Mouse (Mus musculus) gastrocnemius, postnatal 4 days (tissue): ENCODE measurements around the gene Zbed5. TPM values are rescaled to one million over a fixed set of nuclear protein-coding genes. Genes with fewer than 3 reads are reported as not detected.
"Not testable (repeated sequence)": the region's sequence is repeated elsewhere in the genome, so short reads cannot be mapped to it uniquely, and the experiment has no call there.

ENCODE experiments used
- DNase-seq, 2 experiments: peaks; one replicate each; pipeline ENCODE4 v3.0.0; 2021 to 2022; ENCODE audit warnings: low spot score in 2 of 2, mixed read lengths in 2 of 2
- long read RNA-seq, 2 experiments: library from polyadenylated mRNA; stranded (forward); transcript quantifications; one replicate each; pipeline ENCODE4 v2.0.0; 2021
- total RNA-seq, 2 experiments: library from RNA; stranded (reverse); gene quantifications; 2 replicates each; pipeline ENCODE4 v1.2.3; 2021

Gene Zbed5
- 1 to 10 TPM; 1.5 to 2.0 TPM for total RNA-seq
- long read RNA-seq, experiment 1, partial matches to known transcripts: 0 of 1 reads
- long read RNA-seq, experiment 1, other reads (novel, unspliced or antisense): 0 of 1 reads
- long read RNA-seq, experiment 2, partial matches to known transcripts: 0 of 1 reads
- long read RNA-seq, experiment 2, other reads (novel, unspliced or antisense): 0 of 1 reads

DNA sequence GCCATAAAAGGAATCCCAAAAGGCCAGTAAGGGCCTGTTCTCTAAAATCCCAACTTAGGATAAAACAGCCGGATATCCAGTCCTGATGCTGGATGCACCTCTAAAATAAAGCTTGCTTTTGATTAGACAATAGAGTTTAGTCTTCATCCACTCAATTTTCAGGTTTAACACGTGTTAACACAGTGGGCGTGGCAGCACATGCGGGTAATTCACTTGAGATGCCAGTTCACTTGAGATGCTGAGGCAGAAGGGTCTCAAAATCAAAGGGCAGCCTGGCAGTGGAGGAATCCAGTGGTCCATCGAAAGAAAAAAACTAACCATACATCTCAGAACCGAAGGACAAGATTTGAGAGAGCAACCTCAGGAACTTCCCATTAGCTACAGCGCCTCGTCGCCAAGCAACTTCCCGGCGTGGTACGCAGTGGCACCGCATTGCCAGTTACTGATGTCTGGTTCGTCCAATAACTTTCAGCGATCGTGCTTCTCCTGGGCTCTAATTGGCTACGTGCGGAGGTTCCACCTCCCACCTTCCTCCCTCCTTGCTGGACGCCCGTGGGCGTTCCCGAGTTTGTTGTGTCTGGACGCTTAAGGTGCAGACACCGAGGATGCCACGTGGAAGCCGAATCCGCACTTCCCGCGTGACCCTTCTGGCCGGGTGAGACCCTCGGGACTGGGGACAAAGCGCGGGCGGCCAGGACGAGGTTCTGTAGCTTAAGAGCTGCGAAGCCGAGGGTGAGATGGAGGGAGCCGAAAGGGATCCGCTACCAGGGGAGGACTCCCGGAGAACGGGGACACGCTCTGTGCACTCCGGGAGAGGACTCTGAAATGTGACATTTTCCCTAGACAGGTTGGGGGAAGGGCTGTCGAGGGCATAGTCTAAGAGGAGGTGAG lies at the start of gene Zbed5:
Zbed5 (plus strand) TSS at position 526 of the 891 bp plus-strand sequence.
- DNase-seq: peak; percentile 48 to 82

DNA sequence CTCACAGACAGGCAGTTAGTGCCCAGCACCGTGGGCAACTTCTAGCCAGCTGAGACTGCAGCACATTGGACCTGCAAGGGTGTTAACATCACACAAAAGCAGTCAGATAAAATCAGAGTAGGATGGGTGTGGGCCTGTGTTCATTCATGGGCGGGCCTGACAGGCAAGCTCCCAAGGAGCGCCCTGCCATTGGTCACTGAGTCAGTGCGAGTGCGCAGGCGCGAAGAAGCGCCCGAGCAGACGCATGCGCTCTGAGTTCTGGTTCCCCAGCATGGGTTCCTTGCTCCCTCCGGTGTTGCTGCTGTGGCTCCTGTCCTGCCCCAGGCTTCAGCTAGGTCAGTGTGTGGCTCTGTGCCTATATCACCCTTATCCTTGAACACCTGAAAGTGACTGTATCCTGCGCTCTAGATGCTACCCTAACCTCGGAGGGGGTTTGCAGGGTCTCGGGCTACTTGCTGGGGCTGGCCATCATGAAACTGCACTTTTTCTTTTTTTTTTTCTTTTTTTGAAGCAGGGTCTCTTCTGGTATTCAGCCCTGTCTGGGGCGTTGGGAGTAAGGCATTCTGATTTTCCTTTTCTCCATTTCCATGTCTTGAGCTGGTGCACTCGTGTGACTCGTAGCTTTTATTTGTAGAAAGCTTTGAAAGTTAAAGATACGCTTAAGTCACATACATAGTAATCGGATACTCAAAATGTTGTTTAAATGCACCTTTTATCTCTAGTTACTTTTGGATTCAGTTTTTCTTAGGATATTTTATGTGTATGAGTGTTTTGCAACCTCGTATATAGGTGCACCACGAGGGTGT lies 48.6 kb upstream of the Zbed5 start, which contains the start of gene Sumf2:
Sumf2 (plus strand) TSS at position 235 of the 806 bp plus-strand sequence.
- DNase-seq: peak; percentile 93 to 94

DNA sequence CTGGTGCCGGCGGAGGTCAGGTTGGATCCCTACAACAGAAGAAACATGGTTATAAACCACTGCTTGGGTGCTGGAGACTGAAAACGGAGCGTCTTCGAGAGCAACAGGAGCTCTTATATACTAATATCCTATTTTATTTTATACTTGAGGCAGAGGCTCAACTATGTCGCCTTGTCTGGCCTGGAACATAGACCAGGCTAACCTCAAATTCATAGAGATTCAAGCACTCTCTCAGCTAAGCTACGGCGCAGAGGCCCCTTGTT lies 48.0 kb upstream of the Zbed5 start:
- DNase-seq: no peak

DNA sequence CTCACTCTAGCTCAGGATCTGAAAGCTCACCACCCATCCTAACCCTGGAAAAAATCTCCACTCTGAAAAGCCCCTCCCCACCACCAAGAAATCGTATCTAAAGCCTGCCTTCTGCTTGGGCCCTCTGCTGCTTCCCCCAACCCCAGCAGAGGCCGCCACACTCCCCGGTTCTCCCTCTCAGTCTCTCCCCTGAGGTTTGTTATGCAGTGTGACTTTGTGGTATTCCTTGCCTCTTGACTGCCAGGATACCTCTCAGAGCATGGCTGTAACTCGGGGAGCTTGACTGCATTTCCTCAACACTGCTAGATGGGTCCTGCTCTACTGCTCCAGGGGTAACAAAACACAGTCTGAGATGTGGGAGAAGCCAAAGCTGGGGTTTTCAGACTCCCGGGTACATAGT lies 40.4 kb upstream of the Zbed5 start:
- no peak for DNase-seq

DNA sequence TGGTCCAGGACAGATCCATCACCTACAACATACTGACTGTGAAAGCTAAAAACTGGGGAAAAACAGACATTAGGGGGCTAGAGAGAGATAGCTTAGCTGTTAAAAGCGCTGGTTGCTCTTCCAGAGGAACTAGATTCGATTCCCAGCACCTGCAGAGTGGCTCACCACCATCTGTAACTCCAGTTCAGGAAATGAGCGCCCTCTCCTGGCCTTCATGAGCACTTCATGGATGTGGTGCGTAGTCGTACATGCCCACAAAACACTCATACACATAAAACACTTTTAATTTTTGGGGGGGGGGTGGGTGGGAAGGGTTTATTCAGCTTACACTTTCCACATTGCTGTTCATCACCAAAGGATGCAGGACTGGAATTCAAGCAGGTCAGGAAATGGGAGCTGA lies 39.1 kb upstream of the Zbed5 start:
- no peak for DNase-seq

DNA sequence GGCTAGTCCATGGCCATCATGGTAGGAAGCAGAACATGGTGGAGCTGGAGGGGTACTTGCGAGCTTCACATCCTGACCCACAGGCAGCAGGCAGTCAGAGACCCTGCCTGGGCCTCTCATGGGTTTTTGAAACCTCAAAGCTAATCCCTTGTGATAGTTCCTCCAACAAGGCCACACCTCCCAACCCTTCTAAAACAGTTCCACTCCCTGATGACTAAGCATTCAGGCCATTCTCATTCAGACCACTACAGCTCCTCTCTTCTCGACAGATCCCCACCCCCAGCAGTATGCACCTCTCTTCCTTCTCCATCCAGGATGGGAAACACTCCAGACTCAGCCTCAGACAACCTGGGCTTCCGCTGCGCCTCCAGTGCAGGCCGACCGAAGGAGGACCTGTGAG lies 33.2 kb upstream of the Zbed5 start:
- no peak for DNase-seq

DNA sequence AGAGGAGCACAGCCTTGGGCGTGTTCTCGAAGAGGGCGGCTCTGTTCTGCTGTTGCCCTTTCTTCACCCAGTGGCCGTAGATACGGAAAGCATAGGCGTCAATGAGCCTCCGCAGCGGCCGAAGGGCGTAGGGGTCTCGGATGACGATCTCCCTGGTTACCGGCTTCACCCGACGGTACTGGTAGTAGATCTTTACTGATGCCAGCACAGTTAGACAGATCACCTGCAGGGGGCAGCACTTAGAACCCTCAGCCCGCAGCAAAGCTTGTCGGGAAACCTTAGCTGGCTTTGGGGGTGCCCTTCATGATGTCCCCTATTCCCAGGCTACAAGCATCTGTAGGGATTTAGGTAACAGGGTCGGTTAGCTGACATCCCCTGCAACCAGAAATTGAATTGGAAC lies 31.1 kb upstream of the Zbed5 start:
- peak in 1 of 2 experiments; percentile 49 for DNase-seq

DNA sequence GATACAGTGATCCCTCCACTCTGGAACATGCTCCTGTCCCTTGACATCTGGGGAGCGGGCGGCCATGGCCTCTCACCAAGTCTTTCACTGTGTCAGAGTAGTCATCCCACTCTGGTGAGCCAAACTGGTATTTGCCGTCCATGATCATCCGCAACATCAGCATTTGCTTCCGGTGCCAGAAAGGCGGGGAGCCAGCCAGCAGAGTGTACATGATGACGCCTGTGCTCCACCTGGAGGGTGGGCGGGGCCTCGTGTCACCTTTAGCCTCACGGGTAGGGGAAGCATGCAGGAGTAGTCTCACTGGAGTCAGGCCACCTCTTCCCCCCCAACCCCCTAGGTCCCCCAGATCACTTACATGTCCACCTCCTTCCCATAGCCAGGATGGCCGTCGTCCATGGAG lies 29.7 kb upstream of the Zbed5 start:
- DNase-seq: no peak

DNA sequence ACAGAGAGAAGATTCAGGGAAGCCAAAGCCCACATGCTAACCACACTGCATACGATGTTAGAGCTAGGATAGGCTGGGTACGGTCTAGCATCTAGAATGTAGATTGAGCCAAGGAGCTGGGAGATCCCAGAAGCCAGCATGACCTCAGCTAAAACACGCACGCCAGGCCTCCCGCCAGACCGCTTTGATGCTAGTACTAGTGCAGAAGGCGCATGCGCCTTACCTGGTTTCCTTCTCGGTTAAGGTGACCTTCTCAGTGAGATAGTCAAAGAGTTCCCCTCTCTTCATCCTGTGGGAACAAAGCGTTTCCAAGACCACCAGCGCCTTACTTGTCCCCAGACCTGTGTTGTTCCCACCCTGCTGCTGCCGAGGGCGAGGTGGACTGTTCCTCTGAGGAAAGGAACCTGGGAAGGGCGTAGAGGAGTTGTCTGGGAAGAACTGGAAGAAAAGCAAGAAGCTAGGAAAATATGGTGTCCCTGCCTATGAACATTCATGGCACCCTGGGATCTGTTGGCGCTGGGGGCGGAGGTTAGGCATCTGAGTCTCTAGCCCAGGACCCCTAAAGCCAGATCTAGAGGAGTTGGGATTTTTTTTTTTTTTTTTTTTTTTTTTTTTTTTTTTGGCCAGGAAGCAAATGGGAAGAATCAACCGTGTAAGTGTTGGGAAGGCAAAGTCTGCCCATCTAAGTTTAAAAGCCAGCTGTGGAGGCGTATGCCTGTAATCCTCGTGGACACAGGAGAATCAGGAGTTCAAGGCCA lies 26.1 kb upstream of the Zbed5 start:
- no peak for DNase-seq

DNA sequence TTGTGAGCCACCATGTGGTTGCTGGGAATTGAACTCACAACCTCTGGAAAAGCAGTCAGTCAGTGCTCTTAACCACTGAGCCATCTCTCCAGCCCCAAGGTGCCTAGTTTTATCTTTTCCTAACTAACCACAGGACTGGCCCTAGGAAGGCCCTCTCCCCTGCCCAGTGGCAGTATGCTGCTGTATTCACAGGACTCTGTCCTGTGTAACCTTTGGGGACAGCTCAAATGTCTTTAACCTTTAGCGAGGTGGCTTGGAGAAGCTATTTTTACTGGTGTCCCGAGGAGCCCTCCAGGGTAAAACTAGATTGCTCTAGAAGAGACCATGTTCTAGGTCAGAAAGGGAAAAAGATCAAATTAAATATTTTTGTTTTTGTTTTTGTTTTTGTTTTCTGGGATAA lies 24.3 kb upstream of the Zbed5 start:
- no peak for DNase-seq

DNA sequence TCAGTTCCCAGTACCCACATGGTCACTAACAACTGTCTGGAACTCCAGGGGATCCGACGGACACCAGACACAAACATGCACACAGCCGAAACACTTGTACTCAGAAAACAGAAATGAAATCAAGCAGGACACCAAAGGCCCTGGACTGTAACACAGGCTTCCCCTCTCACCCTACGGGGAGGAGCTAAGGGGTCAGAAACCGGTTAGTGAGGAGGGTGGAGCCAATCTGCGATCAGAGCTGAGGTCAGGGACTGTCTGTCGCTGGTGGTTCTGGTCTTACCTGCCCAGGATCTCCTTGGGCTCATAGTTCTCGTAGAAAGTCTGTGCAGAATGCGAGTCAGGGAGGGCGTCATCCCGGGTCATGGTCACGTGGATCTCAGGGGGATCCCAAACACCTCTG lies 21.6 kb upstream of the Zbed5 start:
- DNase-seq: no peak

DNA sequence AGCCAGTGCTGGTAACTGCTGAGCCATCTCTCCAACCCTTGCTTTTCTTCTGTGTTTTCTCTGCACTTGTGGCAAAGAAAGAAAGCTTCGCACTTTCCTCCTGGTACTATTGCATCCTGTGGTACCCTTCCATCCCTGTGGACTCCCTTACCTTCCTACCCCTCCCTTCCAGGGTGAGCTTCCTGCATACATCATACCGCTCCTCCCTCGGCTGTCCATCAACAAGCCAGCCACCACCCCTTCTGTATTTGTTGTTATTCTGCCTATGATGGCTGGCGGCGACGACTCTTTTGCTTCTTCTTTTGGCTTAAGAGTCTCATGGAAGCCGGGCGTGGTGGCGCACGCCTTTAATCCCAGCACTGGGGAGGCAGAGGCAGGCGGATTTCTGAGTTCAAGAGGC lies 20.4 kb upstream of the Zbed5 start:
- DNase-seq: no peak

DNA sequence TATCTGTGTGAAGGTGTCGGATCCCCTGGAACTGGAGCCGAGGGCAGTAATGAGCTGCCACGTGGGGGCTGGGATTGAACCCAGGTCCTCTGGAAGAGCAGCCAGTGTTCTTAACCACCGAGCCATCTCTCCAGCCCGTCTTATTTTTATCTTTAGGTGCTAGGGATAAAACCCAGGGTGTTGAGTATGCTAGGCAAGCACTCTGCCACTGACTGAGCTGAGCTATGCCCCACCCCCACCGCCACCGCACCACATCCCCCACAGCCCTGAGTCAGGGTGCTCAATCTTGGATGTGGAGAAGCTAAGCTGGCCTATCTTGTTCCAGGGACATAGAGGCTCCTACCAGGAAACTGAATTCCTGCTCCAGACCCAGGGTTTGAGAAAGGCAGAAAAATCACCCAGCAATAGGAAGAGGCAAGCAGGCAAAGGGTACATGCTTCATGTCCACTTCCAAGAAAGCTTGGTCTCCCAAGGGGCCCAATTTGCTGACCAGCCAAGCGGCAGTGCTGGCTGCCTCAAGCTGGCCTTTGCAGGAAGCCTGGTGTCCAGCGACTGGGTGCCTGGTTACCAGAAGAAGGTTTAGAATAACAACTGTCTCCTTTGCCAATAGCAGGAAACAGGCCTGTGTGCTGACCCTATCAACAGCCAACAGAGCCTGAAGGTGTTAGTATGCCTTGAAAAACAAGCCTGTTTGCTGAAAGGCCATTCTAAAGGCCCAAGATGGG lies 17.6 kb upstream of the Zbed5 start:
- no peak for DNase-seq

DNA sequence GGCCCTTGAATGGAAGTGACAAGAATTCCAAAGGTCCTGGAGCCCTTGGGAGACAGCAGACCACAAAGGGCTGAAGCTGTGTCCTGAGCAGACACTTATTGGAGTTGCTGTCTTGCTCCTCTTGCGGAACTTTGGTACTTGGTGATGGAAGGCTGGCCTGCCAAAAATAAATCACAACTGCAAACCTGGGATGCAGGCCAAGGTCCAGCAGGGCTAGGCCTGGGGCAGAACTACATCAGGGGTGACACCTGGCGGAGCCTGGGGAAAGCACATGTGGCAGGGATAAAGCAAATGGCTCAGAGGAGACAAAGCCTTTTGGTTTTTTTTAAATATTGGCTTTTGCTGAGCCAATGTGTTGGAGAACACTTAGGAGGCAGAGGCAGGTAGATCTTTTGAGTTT lies 16.6 kb upstream of the Zbed5 start:
- peak in 1 of 2 experiments; percentile 61 for DNase-seq

DNA sequence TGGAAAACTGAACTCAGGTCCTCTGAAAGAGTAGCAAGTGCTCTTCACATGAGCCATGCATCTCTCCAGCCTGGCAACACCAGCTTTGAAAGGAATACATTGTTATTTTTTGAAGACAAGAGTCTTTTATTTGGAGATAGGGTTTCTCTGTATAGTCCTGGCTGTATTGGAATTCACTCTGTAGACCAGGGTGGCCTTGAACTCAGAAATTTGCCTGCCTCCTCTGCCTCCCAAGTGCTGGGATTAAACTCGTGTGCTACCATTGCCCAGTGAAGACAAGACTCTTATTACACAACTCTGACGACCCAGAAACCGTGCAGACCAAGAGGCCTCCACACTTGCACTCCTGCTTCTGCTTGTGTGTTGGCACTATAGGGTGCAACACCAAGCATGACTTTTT lies 15.6 kb upstream of the Zbed5 start:
- no peak for DNase-seq

DNA sequence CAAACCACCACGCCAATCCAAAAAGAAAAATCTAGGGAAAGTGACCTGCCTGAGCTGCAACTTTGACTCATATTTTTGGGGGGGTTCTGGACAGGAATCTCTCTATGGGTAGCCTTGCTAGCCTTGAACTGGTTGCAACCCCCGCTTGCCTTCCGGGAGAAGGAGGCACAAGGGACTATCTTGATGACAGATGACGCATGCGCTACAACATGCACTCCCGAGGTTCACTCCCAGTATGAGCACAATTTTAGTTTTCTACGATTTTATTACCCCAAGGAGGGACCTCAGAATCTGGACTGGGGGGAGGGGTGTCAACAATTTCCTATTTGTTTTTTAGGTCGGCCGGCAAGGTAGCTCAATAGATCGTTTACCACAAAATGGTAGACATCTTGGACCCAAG lies 9.3 kb upstream of the Zbed5 start:
- DNase-seq: no peak

DNA sequence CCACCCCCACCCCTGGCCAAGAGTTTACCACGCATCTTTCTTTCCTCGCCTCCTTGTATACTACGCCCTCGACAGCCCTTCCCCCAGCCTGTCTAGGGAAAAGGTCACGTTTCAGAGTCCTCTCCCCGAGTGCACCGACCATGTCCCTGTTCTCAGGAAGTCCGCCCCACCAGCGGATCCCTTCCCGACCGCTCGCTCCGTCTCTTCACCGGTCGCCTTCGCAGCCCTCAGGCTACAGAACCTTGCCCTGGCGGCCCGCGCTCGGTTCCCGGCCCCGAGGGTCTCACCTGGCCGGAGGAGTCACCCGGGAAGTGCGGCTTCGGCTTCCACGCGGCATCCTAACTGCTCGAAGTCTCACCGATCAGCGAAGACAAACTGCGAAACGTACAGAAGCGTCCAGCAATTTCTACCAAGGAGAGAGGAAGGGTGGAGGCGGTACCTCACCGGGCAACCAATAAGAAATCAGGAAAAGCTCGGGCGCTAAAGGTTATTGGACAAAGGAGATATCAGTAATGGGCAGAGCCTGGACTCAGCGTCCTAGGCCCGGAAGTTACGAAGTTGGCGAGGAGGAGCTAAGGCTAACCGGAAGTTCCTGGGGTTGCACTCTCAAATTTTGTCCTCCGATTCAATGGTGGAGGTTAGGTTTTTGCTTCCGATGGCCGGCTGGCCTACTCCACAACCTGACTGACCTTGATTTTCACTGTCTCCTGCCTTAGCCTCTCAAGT lies 8.4 kb upstream of the Zbed5 start, which contains the start of gene Chchd2:
Chchd2 (minus strand) TSS at position 560 of the 726 bp plus-strand sequence.
- peak; percentile 66 to 89 for DNase-seq

DNA sequence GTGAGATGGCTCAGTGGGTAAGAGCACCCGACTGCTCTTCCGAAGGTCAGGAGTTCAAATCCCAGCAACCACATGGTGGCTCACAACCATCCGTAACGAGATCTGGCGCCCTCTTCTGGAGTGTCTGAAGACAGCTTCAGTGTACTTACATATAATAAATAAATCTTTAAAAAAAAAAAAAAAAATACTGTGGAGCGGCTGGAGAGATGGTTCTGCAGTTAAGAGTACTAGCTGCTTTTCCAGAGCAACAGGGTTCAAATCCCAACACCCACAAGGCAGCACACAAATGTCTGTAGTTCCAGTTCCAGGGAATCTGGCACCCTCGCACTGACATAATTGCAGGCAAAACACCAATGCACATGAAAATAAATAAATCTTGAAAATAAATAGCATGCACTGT lies 5.1 kb upstream of the Zbed5 start:
- DNase-seq: not testable (repeated sequence)

DNA sequence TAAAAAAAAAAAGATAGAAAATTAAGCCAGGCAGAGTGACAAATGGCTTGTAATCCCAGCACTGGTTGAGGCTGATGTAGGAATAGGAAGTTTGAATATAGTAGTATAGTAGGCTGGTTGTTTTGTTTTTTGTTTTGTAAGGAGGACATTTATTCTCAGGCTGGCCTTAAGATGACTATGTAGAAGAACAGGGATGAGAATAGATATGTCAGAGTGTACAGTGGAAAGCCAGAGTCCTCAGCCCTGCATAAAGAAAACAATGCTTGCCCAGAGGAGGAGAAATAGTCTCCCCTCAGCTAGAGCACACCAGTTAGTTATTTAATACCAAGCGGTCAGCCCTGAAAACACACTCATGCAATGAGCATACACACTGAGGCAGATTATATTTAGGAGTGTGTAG lies 2.9 kb downstream of the Zbed5 start, which contains the start of gene Phkg1:
Phkg1 (minus strand) TSS at position 101 of the 400 bp plus-strand sequence.
- DNase-seq: no peak

DNA sequence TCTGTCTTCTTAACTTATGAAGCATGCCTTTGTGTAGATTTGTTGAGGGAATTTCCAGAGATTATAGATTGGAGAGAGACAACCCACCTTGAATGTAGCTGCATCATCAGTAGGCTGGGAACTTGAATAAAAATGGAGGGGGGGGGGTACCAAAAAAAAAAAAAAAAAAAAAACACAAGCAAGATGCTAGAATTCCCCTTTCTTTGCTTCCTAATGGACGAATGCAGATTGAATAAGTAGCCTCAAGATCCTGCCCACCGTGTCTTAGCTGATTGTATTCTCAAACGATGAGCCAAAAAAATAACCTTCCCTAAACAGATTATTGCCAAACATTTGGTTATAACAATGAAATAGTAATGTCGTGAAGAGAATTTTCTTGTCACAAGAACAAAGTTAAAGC lies 12.3 kb downstream of the Zbed5 start:
- no peak for DNase-seq
